Mouse (Mus musculus): ENCODE results near the gene Gpld1. TPM values are rescaled to one million over a fixed set of nuclear protein-coding genes. Genes with fewer than 3 reads are reported as not detected.

Gene Gpld1
- polyA plus RNA-seq, 1 experiment from 2014 or later = 0.56 TPM

DNA sequence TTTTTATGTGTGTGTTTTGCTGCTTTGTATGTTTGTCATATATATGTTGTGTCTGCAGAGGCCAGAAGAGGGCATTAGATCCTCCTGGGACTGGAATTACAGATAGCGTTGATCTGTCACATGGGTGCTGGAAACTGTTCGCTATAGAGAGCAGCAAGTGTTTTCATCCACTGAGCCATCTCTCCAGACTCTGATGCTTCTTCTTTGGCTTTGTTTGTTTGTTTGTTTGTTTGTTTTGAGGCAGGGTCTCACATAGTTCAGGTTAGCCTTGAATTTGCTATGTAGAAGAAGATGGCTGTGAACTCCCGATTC lies 84.1 kb downstream of the Gpld1 start:
- Histone ChIP-seq H3K4me3 (ENCODE audit: low read depth, low read length) (no peak overlapping the region), H3K27ac (ENCODE audit: low read length) (no peak overlapping the region), H3K4me1 (ENCODE audit: insufficient read depth, low read depth, low read length) (no peaks in the 10 kb centered on the region), H3K4me2 (replicated peaks; ENCODE audit: low read depth, low read length) (no peak overlapping the region), H3K9me3 (ENCODE audit: low read length) (no peaks in the 10 kb centered on the region), H3K9ac (replicated peaks; ENCODE audit: low read depth) (no peak overlapping the region), H3K36me3 (ENCODE audit: insufficient read depth, low read length) (no peaks in the 10 kb centered on the region), H3K27me3 (replicated peaks; ENCODE audit: insufficient read depth, low read length) (no peaks in the 10 kb centered on the region)
- ATAC-seq (no peak), DNase-seq (ENCODE audit: low spot score) (no peak)
- 84% methylated on average over 3 of the region's 3 CpGs for WGBS
- no peak for TF ChIP-seq EP300 (IDR thresholded peaks at IDR 0.05)
- no peak for TF ChIP-seq CTCF (IDR thresholded peaks at IDR 0.05)

- Histone ChIP-seq H3K4me2 (replicated peaks; ENCODE audit: low read depth, low read length) (no peak overlapping the region), H3K27me3 (replicated peaks; ENCODE audit: insufficient read depth, low read length) (no peaks in the 10 kb centered on the region), H3K4me1 (ENCODE audit: insufficient read depth, low read depth, low read length) (no peaks in the 10 kb centered on the region), H3K9me3 (ENCODE audit: low read length) (no peaks in the 10 kb centered on the region), H3K27ac (ENCODE audit: low read length) (no peak overlapping the region), H3K4me3 (ENCODE audit: low read depth, low read length) (no peak overlapping the region), H3K9ac (replicated peaks; ENCODE audit: low read depth) (no peak overlapping the region), H3K36me3 (ENCODE audit: insufficient read depth, low read length) (no peaks in the 10 kb centered on the region)
- TF ChIP-seq CTCF (IDR thresholded peaks at IDR 0.05) (no peak), EP300 (IDR thresholded peaks at IDR 0.05) (no peak)
- no peak for DNase-seq (ENCODE audit: low spot score)
- ATAC-seq = no peak
- WGBS = 78% methylated on average over 2 of the region's 2 CpGs
Measured at GRCm38 (mm10) chr13:25039488-25039887, 96.5 kb downstream of the Gpld1 start.

Other genes with a start within 250 kb of the Gpld1 start
- not detected in 2 replicates for gene Armh2, start 201.9 kb upstream of the Gpld1 start, polyA plus RNA-seq (2015; fragmentation: Nextera tagmentation; extraction: Ambion mirVana)
- 24.1 and 24.7 TPM in 2 replicates for gene Gmnn, start 181.2 kb upstream of the Gpld1 start, polyA plus RNA-seq (2015; fragmentation: Nextera tagmentation; extraction: Ambion mirVana)
- 18.5 and 20.8 TPM in 2 replicates for gene BC005537, start 141.5 kb upstream of the Gpld1 start, polyA plus RNA-seq (2015; fragmentation: Nextera tagmentation; extraction: Ambion mirVana)
- gene Acot13, start 111.6 kb upstream of the Gpld1 start, polyA plus RNA-seq (2015; fragmentation: Nextera tagmentation; extraction: Ambion mirVana) = 87.2 and 92.5 TPM in 2 replicates
- 20.8 and 21.2 TPM in 2 replicates for gene Tdp2, start 111.5 kb upstream of the Gpld1 start, polyA plus RNA-seq (2015; fragmentation: Nextera tagmentation; extraction: Ambion mirVana)
- 0.33 and 0.35 TPM in 2 replicates for gene D130043K22Rik, start 98.0 kb upstream of the Gpld1 start, polyA plus RNA-seq (2015; fragmentation: Nextera tagmentation; extraction: Ambion mirVana)
- gene Aldh5a1, start 5.5 kb upstream of the Gpld1 start, polyA plus RNA-seq (2015; fragmentation: Nextera tagmentation; extraction: Ambion mirVana) = 2.0 and 2.3 TPM in 2 replicates
- 9.1 and 13.3 TPM in 2 replicates for gene Mrs2, start 77.2 kb downstream of the Gpld1 start, polyA plus RNA-seq (2015; fragmentation: Nextera tagmentation; extraction: Ambion mirVana)
- 2.1 and 2.9 TPM in 2 replicates for gene Dcdc2a, start 112.9 kb downstream of the Gpld1 start, polyA plus RNA-seq (2015; fragmentation: Nextera tagmentation; extraction: Ambion mirVana)

Data from lung, postnatal 0 days (tissue).